Mouse (Mus musculus): ENCODE measurements around the gene Copz2.
A peak's percentile ranks its signal among the peaks of the same experiment; 100 is the strongest.

Gene Copz2

GRCm38 (mm10) chr11:96902639-96903635 lies 53.3 kb downstream of the Copz2 start:
- no peak for DNase-seq (ENCODE audit: low read depth, low spot score)

GRCm38 (mm10) chr11:96906431-96907161 lies 56.9 kb downstream of the Copz2 start:
- no peak for DNase-seq (ENCODE audit: low read depth, low spot score)

DNA sequence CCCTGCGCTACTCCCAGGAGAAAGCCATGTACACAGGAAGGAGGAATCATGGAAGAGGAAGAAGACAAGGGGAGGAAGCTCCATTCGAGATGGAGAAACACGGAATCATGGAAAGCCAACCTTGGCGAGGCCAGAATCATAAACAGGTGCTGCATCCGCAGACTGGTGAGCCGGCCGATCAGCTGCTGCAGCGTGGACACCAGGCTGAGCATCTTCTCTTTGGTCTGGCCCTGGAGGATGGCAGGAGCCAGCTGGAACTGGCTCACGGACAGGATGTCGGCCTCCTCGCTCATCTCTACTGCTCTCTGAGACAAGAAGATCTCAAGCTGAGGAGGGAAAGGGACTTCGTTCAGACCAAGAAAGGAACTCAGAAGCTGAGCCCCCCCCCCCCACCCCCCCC lies 58.9 kb downstream of the Copz2 start:
- no peak for DNase-seq (ENCODE audit: low read depth, low spot score)

- DNase-seq (ENCODE audit: low read depth, low spot score), result peak; percentile 87
Observed at GRCm38 (mm10) chr11:96910003-96910402, 60.3 kb downstream of the Copz2 start.
